Mouse (Mus musculus): Measurements from ENCODE around the gene Taar7f.
"Not testable (repeated sequence)": the region's sequence is repeated elsewhere in the genome, so short reads cannot be mapped to it uniquely, and the experiment has no call there.

DNA sequence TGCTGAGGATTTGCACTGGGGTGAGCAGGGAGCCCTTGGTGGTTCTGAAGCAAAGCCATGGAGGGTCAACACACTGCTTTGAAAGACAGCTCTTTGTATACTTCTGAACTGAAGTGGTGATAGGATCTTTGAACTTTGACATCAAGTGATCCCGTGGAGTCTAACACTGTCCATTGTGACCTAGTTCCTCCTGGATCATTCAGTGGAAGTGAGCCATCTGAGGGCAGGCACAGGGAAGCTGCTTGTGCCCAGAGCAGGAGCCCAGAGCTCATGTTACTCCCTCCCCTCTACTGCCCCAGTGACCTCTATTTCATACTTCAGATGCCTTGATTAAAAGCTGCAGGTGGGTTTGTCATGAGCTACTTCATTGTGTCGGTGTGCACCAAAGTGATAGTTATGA is 47.7 kb downstream of the Taar7f start:
- TF ChIP-seq CTCF, POLR2A (IDR thresholded peaks at IDR 0.05; ENCODE audit: insufficient read depth, low read depth, low read length): not testable (repeated sequence)

All from olfactory bulb, adult 2 months (tissue).